Mouse (Mus musculus): Measurements from ENCODE around the gene Arntl2. TPM values are rescaled to one million over a fixed set of nuclear protein-coding genes. Genes with fewer than 3 reads are reported as not detected.

Arntl2 gene
- polyA plus RNA-seq, 1 experiment from 2014 or later = 0.72 TPM

GRCm38 (mm10) chr6:146760736-146761135 lies 35.1 kb upstream of the Arntl2 start:
- ATAC-seq = peak; percentile 80
- WGBS (ENCODE audit: insufficient replicate concordance) = 62% methylated on average over 4 of the region's 4 CpGs
- peak; percentile 41; the same call in 1 of the 2 replicates for TF ChIP-seq EP300 (IDR thresholded peaks at IDR 0.05; ENCODE audit: low read depth)
- TF ChIP-seq CTCF (IDR thresholded peaks at IDR 0.05; ENCODE audit: low read depth) = peak; percentile 26

GRCm38 (mm10) chr6:146762264-146762898 lies 33.5 kb upstream of the Arntl2 start:
- DNase-seq (no peak), ATAC-seq (no peak)
- no peak overlapping the region for H3K27ac ChIP-seq (ENCODE audit: low read depth)
- peaks cover 4% of the 10 kb centered on the region for H3K36me3 ChIP-seq (replicated peaks; ENCODE audit: insufficient read depth, low read length)
- no peaks in the 10 kb centered on the region for H3K9me3 ChIP-seq (ENCODE audit: low read length)
- no peak overlapping the region for H3K4me2 ChIP-seq (ENCODE audit: low read depth, low read length)
- H3K27me3 ChIP-seq (ENCODE audit: insufficient read depth, low read length) = no peaks in the 10 kb centered on the region
- no peaks in the 10 kb centered on the region for H3K4me1 ChIP-seq (ENCODE audit: insufficient read depth)
- WGBS (ENCODE audit: insufficient replicate concordance) = 63% methylated on average over 5 of the region's 5 CpGs
- H3K4me3 ChIP-seq (ENCODE audit: low read depth, low read length) = no peak overlapping the region
- TF ChIP-seq EP300 (IDR thresholded peaks at IDR 0.05; ENCODE audit: low read depth) = no peak
- peak; percentile 69 for TF ChIP-seq CTCF (IDR thresholded peaks at IDR 0.05; ENCODE audit: low read depth)
- no peak overlapping the region for H3K9ac ChIP-seq (replicated peaks)

More at GRCm38 (mm10) chr6:146760736-146761135, 35.1 kb upstream of the Arntl2 start:
- H3K9me3 ChIP-seq (ENCODE audit: low read length) = no peaks in the 10 kb centered on the region
- peak overlapping the region; percentile 45 for H3K27ac ChIP-seq (ENCODE audit: low read depth)
- DNase-seq = no peak
- no peaks in the 10 kb centered on the region for H3K27me3 ChIP-seq (ENCODE audit: insufficient read depth, low read length)
- peaks cover 6% of the 10 kb centered on the region; the same call in 1 of the 2 replicates for H3K4me1 ChIP-seq (ENCODE audit: insufficient read depth)
- no peak overlapping the region for H3K4me2 ChIP-seq (ENCODE audit: low read depth, low read length)
- H3K36me3 ChIP-seq (replicated peaks; ENCODE audit: insufficient read depth, low read length) = no peaks in the 10 kb centered on the region
- H3K9ac ChIP-seq (replicated peaks) = no peak overlapping the region
- H3K4me3 ChIP-seq (ENCODE audit: low read depth, low read length) = no peak overlapping the region

GRCm38 (mm10) chr6:146764593-146764992 lies 31.3 kb upstream of the Arntl2 start:
- WGBS (ENCODE audit: insufficient replicate concordance) = 65% methylated on average over 2 of the region's 2 CpGs
- Histone ChIP-seq H3K9ac (replicated peaks) (no peak overlapping the region), H3K36me3 (replicated peaks; ENCODE audit: insufficient read depth, low read length) (peaks cover 18% of the 10 kb centered on the region), H3K9me3 (ENCODE audit: low read length) (no peaks in the 10 kb centered on the region), H3K4me1 (ENCODE audit: insufficient read depth) (no peaks in the 10 kb centered on the region), H3K27ac (ENCODE audit: low read depth) (no peak overlapping the region), H3K27me3 (ENCODE audit: insufficient read depth, low read length) (no peaks in the 10 kb centered on the region), H3K4me2 (ENCODE audit: low read depth, low read length) (no peak overlapping the region), H3K4me3 (ENCODE audit: low read depth, low read length) (no peak overlapping the region)
- DNase-seq = no peak
- no peak for TF ChIP-seq EP300 (IDR thresholded peaks at IDR 0.05; ENCODE audit: low read depth)
- TF ChIP-seq CTCF (IDR thresholded peaks at IDR 0.05; ENCODE audit: low read depth) = no peak
- no peak for ATAC-seq

- 59% methylated on average over 4 of the region's 4 CpGs for WGBS (ENCODE audit: insufficient replicate concordance)
Measured at GRCm38 (mm10) chr6:146765270-146765669, 30.6 kb upstream of the Arntl2 start.

DNA sequence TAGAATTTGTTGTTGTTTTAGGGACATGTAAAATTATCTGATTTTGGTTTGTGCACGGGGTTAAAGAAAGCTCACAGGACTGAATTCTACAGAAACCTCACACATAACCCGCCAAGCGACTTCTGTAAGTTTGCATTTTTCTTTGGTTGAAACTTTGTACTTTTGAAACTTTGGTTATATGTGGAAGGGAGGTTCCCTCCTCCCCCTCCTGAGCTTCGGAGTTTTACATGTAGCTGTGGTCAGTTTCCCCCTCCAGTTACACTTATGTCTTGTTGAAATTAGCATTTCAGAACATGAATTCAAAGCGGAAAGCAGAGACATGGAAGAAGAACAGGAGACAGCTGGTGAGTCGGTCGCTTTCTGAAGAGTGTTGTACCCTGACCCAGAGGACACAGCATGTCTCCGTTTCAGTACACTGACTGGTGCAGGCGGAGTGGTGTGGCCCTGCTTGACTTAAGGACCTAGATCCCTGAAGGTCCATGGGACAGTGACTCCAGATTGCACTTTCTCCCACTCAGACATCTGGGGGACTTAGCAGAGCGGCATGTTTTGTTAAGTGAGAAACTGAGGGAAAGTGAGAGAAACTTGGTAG lies 26.9 kb upstream of the Arntl2 start:
- DNase-seq = no peak
- WGBS (ENCODE audit: insufficient replicate concordance) = 84% methylated on average over 10 of the region's 10 CpGs
- Histone ChIP-seq H3K4me2 (ENCODE audit: low read depth, low read length) (no peak overlapping the region), H3K9me3 (ENCODE audit: low read length) (no peaks in the 10 kb centered on the region), H3K27ac (ENCODE audit: low read depth) (no peak overlapping the region), H3K9ac (replicated peaks) (no peak overlapping the region), H3K27me3 (ENCODE audit: insufficient read depth, low read length) (no peaks in the 10 kb centered on the region), H3K36me3 (replicated peaks; ENCODE audit: insufficient read depth, low read length) (peaks cover 26% of the 10 kb centered on the region), H3K4me3 (ENCODE audit: low read depth, low read length) (no peak overlapping the region), H3K4me1 (ENCODE audit: insufficient read depth) (no peaks in the 10 kb centered on the region)
- no peak for ATAC-seq
- TF ChIP-seq EP300 (IDR thresholded peaks at IDR 0.05; ENCODE audit: low read depth) (no peak), CTCF (IDR thresholded peaks at IDR 0.05; ENCODE audit: low read depth) (no peak)

More at GRCm38 (mm10) chr6:146765270-146765669, 30.6 kb upstream of the Arntl2 start:
- Histone ChIP-seq H3K4me1 (ENCODE audit: insufficient read depth) (no peaks in the 10 kb centered on the region), H3K27ac (ENCODE audit: low read depth) (no peak overlapping the region), H3K4me2 (ENCODE audit: low read depth, low read length) (no peak overlapping the region), H3K9ac (replicated peaks) (no peak overlapping the region), H3K36me3 (replicated peaks; ENCODE audit: insufficient read depth, low read length) (peaks cover 18% of the 10 kb centered on the region), H3K9me3 (ENCODE audit: low read length) (no peaks in the 10 kb centered on the region), H3K27me3 (ENCODE audit: insufficient read depth, low read length) (no peaks in the 10 kb centered on the region), H3K4me3 (ENCODE audit: low read depth, low read length) (no peak overlapping the region)
- ATAC-seq (peak; percentile 54), DNase-seq (no peak)
- TF ChIP-seq CTCF (IDR thresholded peaks at IDR 0.05; ENCODE audit: low read depth) = no peak
- no peak for TF ChIP-seq EP300 (IDR thresholded peaks at IDR 0.05; ENCODE audit: low read depth)

DNA sequence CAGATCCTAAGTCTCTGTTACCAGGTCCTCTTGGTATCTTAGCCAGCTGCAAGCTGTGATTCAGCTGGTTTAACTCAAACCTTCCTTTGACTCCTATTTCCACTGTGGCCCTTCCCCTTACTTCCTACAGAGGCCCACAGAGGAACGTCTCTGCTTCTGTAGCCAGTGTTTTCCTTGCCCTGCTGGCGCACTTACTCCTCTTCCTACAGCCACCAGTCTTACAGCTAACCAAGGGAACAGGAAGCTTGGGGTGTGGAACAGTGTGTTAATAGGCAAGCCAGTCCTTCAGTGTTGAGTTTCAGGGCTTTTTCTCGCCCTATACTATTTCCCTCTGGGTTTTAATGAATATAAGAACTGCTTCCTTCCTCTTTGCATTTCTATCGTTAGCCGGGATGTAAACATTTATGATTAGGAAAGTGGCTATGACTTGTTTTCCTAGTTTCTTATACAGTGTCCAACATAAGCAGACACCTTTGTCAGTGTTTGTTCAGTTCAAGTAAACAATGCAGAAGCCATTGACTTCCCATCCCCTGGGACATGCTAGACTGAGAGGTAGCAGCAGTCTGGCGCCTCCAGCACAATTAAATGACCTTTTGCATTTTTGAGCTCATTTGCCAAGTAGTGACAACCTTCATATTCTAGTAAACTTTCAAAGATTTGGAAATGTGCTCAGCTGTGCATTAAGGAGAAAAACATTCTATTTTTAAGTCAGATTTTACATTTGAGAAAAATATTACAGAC lies 25.7 kb upstream of the Arntl2 start:
- ATAC-seq (no peak), DNase-seq (no peak)
- no peaks in the 10 kb centered on the region for H3K4me1 ChIP-seq (ENCODE audit: insufficient read depth)
- no peak overlapping the region for H3K4me3 ChIP-seq (ENCODE audit: low read depth, low read length)
- H3K27me3 ChIP-seq (ENCODE audit: insufficient read depth, low read length) = no peaks in the 10 kb centered on the region
- TF ChIP-seq CTCF (IDR thresholded peaks at IDR 0.05; ENCODE audit: low read depth) = no peak
- no peak for TF ChIP-seq EP300 (IDR thresholded peaks at IDR 0.05; ENCODE audit: low read depth)
- no peak overlapping the region for H3K27ac ChIP-seq (ENCODE audit: low read depth)
- no peak overlapping the region for H3K4me2 ChIP-seq (ENCODE audit: low read depth, low read length)
- peaks cover 32% of the 10 kb centered on the region for H3K36me3 ChIP-seq (replicated peaks; ENCODE audit: insufficient read depth, low read length)
- WGBS (ENCODE audit: insufficient replicate concordance) = 37% methylated on average over 6 of the region's 6 CpGs
- H3K9ac ChIP-seq (replicated peaks) = no peak overlapping the region
- H3K9me3 ChIP-seq (ENCODE audit: low read length) = no peaks in the 10 kb centered on the region
